Mouse (Mus musculus) inflammation-experienced regulatory T-cells, adult 6 months (primary cell): ENCODE results near the gene Sema3a. TPM values are rescaled to one million over a fixed set of nuclear protein-coding genes. Genes with fewer than 3 reads are reported as not detected.
"Not testable (repeated sequence)": the region's sequence is repeated elsewhere in the genome, so short reads cannot be mapped to it uniquely, and the experiment has no call there.

Source experiments
- ATAC-seq: one replicate; pipeline ENCODE4 v1.8.0; 2017
- polyA plus RNA-seq, 3 experiments: library from polyadenylated mRNA; unstranded; fragments of 100-300 nt; shearing (Covaris generic); gene quantifications; one replicate each; pipeline ENCODE4 v1.2.1; 2017

Gene Sema3a
- polyA plus RNA-seq, 3 experiments from 2014 or later = not detected

- ATAC-seq = no peak
These were observed 306.6 kb downstream of the Sema3a start for GRCm38 (mm10) chr5:13431827-13432226.

GRCm38 (mm10) chr5:13432574-13432973 is 307.4 kb downstream of the Sema3a start:
- no peak for ATAC-seq

GRCm38 (mm10) chr5:13433303-13433702 is 308.1 kb downstream of the Sema3a start:
- no peak for ATAC-seq

GRCm38 (mm10) chr5:13441112-13441511 is 315.9 kb downstream of the Sema3a start:
- no peak for ATAC-seq

GRCm38 (mm10) chr5:13460182-13461001 is 335.2 kb downstream of the Sema3a start:
- ATAC-seq = no peak

- ATAC-seq = no peak
These were observed 343.6 kb downstream of the Sema3a start for GRCm38 (mm10) chr5:13468856-13469255.

GRCm38 (mm10) chr5:13469401-13469800 is 344.2 kb downstream of the Sema3a start:
- ATAC-seq = no peak

- ATAC-seq = no peak
These were observed 345.1 kb downstream of the Sema3a start for GRCm38 (mm10) chr5:13470057-13470905.

GRCm38 (mm10) chr5:13477653-13478052 is 352.4 kb downstream of the Sema3a start:
- no peak for ATAC-seq

GRCm38 (mm10) chr5:13488671-13489070 is 363.5 kb downstream of the Sema3a start:
- no peak for ATAC-seq

- ATAC-seq = not testable (repeated sequence)
These were observed 370.8 kb downstream of the Sema3a start for GRCm38 (mm10) chr5:13495967-13496366.

GRCm38 (mm10) chr5:13499835-13500234 is 374.6 kb downstream of the Sema3a start:
- ATAC-seq = no peak

GRCm38 (mm10) chr5:13505839-13506499 is 380.8 kb downstream of the Sema3a start:
- no peak for ATAC-seq

- no peak for ATAC-seq
These were observed 383.9 kb downstream of the Sema3a start for GRCm38 (mm10) chr5:13509163-13509562.

- no peak for ATAC-seq
These were observed 391.8 kb downstream of the Sema3a start for GRCm38 (mm10) chr5:13517018-13517417.

GRCm38 (mm10) chr5:13525597-13525996 is 400.4 kb downstream of the Sema3a start:
- no peak for ATAC-seq

GRCm38 (mm10) chr5:13527037-13527464 is 401.8 kb downstream of the Sema3a start:
- no peak for ATAC-seq

GRCm38 (mm10) chr5:13529226-13529625 is 404.0 kb downstream of the Sema3a start:
- no peak for ATAC-seq

GRCm38 (mm10) chr5:13547472-13548209 is 422.4 kb downstream of the Sema3a start:
- no peak for ATAC-seq

- ATAC-seq = no peak
These were observed 423.0 kb downstream of the Sema3a start for GRCm38 (mm10) chr5:13548210-13548554.

GRCm38 (mm10) chr5:13549080-13549479 is 423.9 kb downstream of the Sema3a start:
- no peak for ATAC-seq

- ATAC-seq = no peak
These were observed 425.7 kb downstream of the Sema3a start for GRCm38 (mm10) chr5:13550953-13551352.
